Mouse (Mus musculus): Measurements from ENCODE around the gene Kcnj8. TPM values are rescaled to one million over a fixed set of nuclear protein-coding genes. Genes with fewer than 3 reads are reported as not detected.

Kcnj8 gene
- polyA plus RNA-seq, 1 experiment from 2014 or later: 14.8 TPM

GRCm38 (mm10) chr6:142558076-142558475 lies 13.3 kb downstream of the Kcnj8 start:
- Histone ChIP-seq H3K9me3 (ENCODE audit: control insufficient read depth, low read length) (no peaks in the 10 kb centered on the region), H3K27ac (ENCODE audit: low read depth, low read length) (no peak overlapping the region), H3K4me3 (ENCODE audit: low read length) (no peak overlapping the region), H3K9ac (ENCODE audit: low read depth, low read length) (no peak overlapping the region), H3K27me3 (replicated peaks; ENCODE audit: control insufficient read depth, insufficient read depth, low read length) (no peaks in the 10 kb centered on the region), H3K4me2 (ENCODE audit: low read length) (no peak overlapping the region), H3K4me1 (ENCODE audit: control insufficient read depth, insufficient read depth, low read depth, low read length) (no peaks in the 10 kb centered on the region), H3K36me3 (ENCODE audit: control insufficient read depth, insufficient read depth, low read length) (no peaks in the 10 kb centered on the region)
- no peak for ATAC-seq
- 87% methylated on average over 10 of the region's 10 CpGs for WGBS

GRCm38 (mm10) chr6:142555988-142556387 lies 15.4 kb downstream of the Kcnj8 start:
- Histone ChIP-seq H3K27me3 (replicated peaks; ENCODE audit: control insufficient read depth, insufficient read depth, low read length) (no peaks in the 10 kb centered on the region), H3K27ac (ENCODE audit: low read depth, low read length) (no peak overlapping the region), H3K9ac (ENCODE audit: low read depth, low read length) (no peak overlapping the region), H3K4me3 (ENCODE audit: low read length) (no peak overlapping the region), H3K36me3 (ENCODE audit: control insufficient read depth, insufficient read depth, low read length) (no peaks in the 10 kb centered on the region), H3K4me2 (ENCODE audit: low read length) (no peak overlapping the region), H3K4me1 (ENCODE audit: control insufficient read depth, insufficient read depth, low read depth, low read length) (no peaks in the 10 kb centered on the region), H3K9me3 (ENCODE audit: control insufficient read depth, low read length) (no peaks in the 10 kb centered on the region)
- ATAC-seq: no peak
- 60% methylated on average over 1 of the region's 1 CpGs for WGBS

- H3K27ac ChIP-seq (ENCODE audit: low read depth, low read length): no peak overlapping the region
- no peak overlapping the region for H3K4me3 ChIP-seq (ENCODE audit: low read length)
- 65% methylated on average over 4 of the region's 4 CpGs for WGBS
- H3K36me3 ChIP-seq (ENCODE audit: control insufficient read depth, insufficient read depth, low read length): no peaks in the 10 kb centered on the region
- H3K9ac ChIP-seq (ENCODE audit: low read depth, low read length): no peak overlapping the region
- H3K4me2 ChIP-seq (ENCODE audit: low read length): no peak overlapping the region
- H3K9me3 ChIP-seq (ENCODE audit: control insufficient read depth, low read length): no peaks in the 10 kb centered on the region
- ATAC-seq: no peak
- no peaks in the 10 kb centered on the region for H3K27me3 ChIP-seq (replicated peaks; ENCODE audit: control insufficient read depth, insufficient read depth, low read length)
- H3K4me1 ChIP-seq (ENCODE audit: control insufficient read depth, insufficient read depth, low read depth, low read length): no peaks in the 10 kb centered on the region
Observed at GRCm38 (mm10) chr6:142551482-142551881, 19.9 kb downstream of the Kcnj8 start.

GRCm38 (mm10) chr6:142550871-142551270 lies 20.5 kb downstream of the Kcnj8 start:
- Histone ChIP-seq H3K9ac (ENCODE audit: low read depth, low read length) (no peak overlapping the region), H3K4me2 (ENCODE audit: low read length) (no peak overlapping the region), H3K27me3 (replicated peaks; ENCODE audit: control insufficient read depth, insufficient read depth, low read length) (no peaks in the 10 kb centered on the region), H3K9me3 (ENCODE audit: control insufficient read depth, low read length) (no peaks in the 10 kb centered on the region), H3K4me1 (ENCODE audit: control insufficient read depth, insufficient read depth, low read depth, low read length) (no peaks in the 10 kb centered on the region), H3K27ac (ENCODE audit: low read depth, low read length) (no peak overlapping the region), H3K36me3 (ENCODE audit: control insufficient read depth, insufficient read depth, low read length) (no peaks in the 10 kb centered on the region), H3K4me3 (ENCODE audit: low read length) (no peak overlapping the region)
- ATAC-seq: no peak
- 76% methylated on average over 4 of the region's 4 CpGs for WGBS

GRCm38 (mm10) chr6:142548377-142548776 lies 23.0 kb downstream of the Kcnj8 start:
- no peaks in the 10 kb centered on the region for H3K36me3 ChIP-seq (ENCODE audit: control insufficient read depth, insufficient read depth, low read length)
- no peaks in the 10 kb centered on the region for H3K27me3 ChIP-seq (replicated peaks; ENCODE audit: control insufficient read depth, insufficient read depth, low read length)
- WGBS: 93% methylated on average over 2 of the region's 2 CpGs
- H3K9ac ChIP-seq (ENCODE audit: low read depth, low read length): no peak overlapping the region
- H3K4me2 ChIP-seq (ENCODE audit: low read length): no peak overlapping the region
- no peak overlapping the region for H3K4me3 ChIP-seq (ENCODE audit: low read length)
- no peak for ATAC-seq
- no peaks in the 10 kb centered on the region for H3K4me1 ChIP-seq (ENCODE audit: control insufficient read depth, insufficient read depth, low read depth, low read length)
- H3K9me3 ChIP-seq (ENCODE audit: control insufficient read depth, low read length): no peaks in the 10 kb centered on the region
- no peak overlapping the region for H3K27ac ChIP-seq (ENCODE audit: low read depth, low read length)

GRCm38 (mm10) chr6:142545132-142545531 lies 26.3 kb downstream of the Kcnj8 start:
- Histone ChIP-seq H3K4me2 (ENCODE audit: low read length) (peak overlapping the region; percentile 37), H3K9me3 (ENCODE audit: control insufficient read depth, low read length) (no peaks in the 10 kb centered on the region), H3K27me3 (replicated peaks; ENCODE audit: control insufficient read depth, insufficient read depth, low read length) (no peaks in the 10 kb centered on the region), H3K4me3 (ENCODE audit: low read length) (peak overlapping the region; percentile 16; the same call in 1 of the 2 replicates), H3K9ac (ENCODE audit: low read depth, low read length) (no peak overlapping the region), H3K27ac (ENCODE audit: low read depth, low read length) (no peak overlapping the region), H3K4me1 (ENCODE audit: control insufficient read depth, insufficient read depth, low read depth, low read length) (no peaks in the 10 kb centered on the region), H3K36me3 (ENCODE audit: control insufficient read depth, insufficient read depth, low read length) (no peaks in the 10 kb centered on the region)
- WGBS: 52% methylated on average over 14 of the region's 14 CpGs
- ATAC-seq: no peak

- ATAC-seq: no peak
- H3K27ac ChIP-seq (ENCODE audit: low read depth, low read length): no peak overlapping the region
- no peak overlapping the region for H3K9ac ChIP-seq (ENCODE audit: low read depth, low read length)
- H3K4me3 ChIP-seq (ENCODE audit: low read length): no peak overlapping the region
- no peaks in the 10 kb centered on the region for H3K36me3 ChIP-seq (ENCODE audit: control insufficient read depth, insufficient read depth, low read length)
- no peak overlapping the region for H3K4me2 ChIP-seq (ENCODE audit: low read length)
- H3K9me3 ChIP-seq (ENCODE audit: control insufficient read depth, low read length): no peaks in the 10 kb centered on the region
- H3K4me1 ChIP-seq (ENCODE audit: control insufficient read depth, insufficient read depth, low read depth, low read length): no peaks in the 10 kb centered on the region
- WGBS: 74% methylated on average over 4 of the region's 4 CpGs
- H3K27me3 ChIP-seq (replicated peaks; ENCODE audit: control insufficient read depth, insufficient read depth, low read length): no peaks in the 10 kb centered on the region
Observed at GRCm38 (mm10) chr6:142543648-142544047, 27.8 kb downstream of the Kcnj8 start.

- Histone ChIP-seq H3K36me3 (ENCODE audit: control insufficient read depth, insufficient read depth, low read length) (no peaks in the 10 kb centered on the region), H3K4me3 (ENCODE audit: low read length) (no peak overlapping the region), H3K4me1 (ENCODE audit: control insufficient read depth, insufficient read depth, low read depth, low read length) (no peaks in the 10 kb centered on the region), H3K27ac (ENCODE audit: low read depth, low read length) (no peak overlapping the region), H3K9ac (ENCODE audit: low read depth, low read length) (no peak overlapping the region), H3K9me3 (ENCODE audit: control insufficient read depth, low read length) (no peaks in the 10 kb centered on the region), H3K4me2 (ENCODE audit: low read length) (no peak overlapping the region), H3K27me3 (replicated peaks; ENCODE audit: control insufficient read depth, insufficient read depth, low read length) (no peaks in the 10 kb centered on the region)
- ATAC-seq: no peak
- WGBS: 92% methylated on average over 6 of the region's 6 CpGs
Observed at GRCm38 (mm10) chr6:142542800-142543175, 28.6 kb downstream of the Kcnj8 start.

GRCm38 (mm10) chr6:142542082-142542799 lies 29.2 kb downstream of the Kcnj8 start:
- Histone ChIP-seq H3K4me1 (ENCODE audit: control insufficient read depth, insufficient read depth, low read depth, low read length) (no peaks in the 10 kb centered on the region), H3K27ac (ENCODE audit: low read depth, low read length) (no peak overlapping the region), H3K4me3 (ENCODE audit: low read length) (no peak overlapping the region), H3K4me2 (ENCODE audit: low read length) (no peak overlapping the region), H3K9me3 (ENCODE audit: control insufficient read depth, low read length) (no peaks in the 10 kb centered on the region), H3K9ac (ENCODE audit: low read depth, low read length) (no peak overlapping the region), H3K36me3 (ENCODE audit: control insufficient read depth, insufficient read depth, low read length) (no peaks in the 10 kb centered on the region), H3K27me3 (replicated peaks; ENCODE audit: control insufficient read depth, insufficient read depth, low read length) (no peaks in the 10 kb centered on the region)
- 85% methylated on average over 8 of the region's 8 CpGs for WGBS
- ATAC-seq: no peak

Measured in hindbrain, embryonic 16.5 days (tissue).